ENCODE assay signal across 11 mouse cellular contexts in genomic region chr7:131004071-131004470, GRCm38 (mm10).
"Had no signal": no experiment of that assay in that cellular context is flagged by ENCODE, and none has a peak within 500 bp of the region (broad histone marks: within the 10 kb centered on the region; RNA-seq: fewer than 3 reads in every experiment).

No protein-coding gene starts in this region.

- DNase-seq: kidney, adult 18-20 months; kidney, postnatal 25 days; layer of hippocampus, adult 9-11 months; layer of hippocampus, postnatal 36 days; liver; liver, embryonic 13.5 days; liver, postnatal 0 days; lung, postnatal 14 days; right cerebral cortex, adult 18-20 months; right cerebral cortex, postnatal 4 days; spleen, adult 18-20 months had no signal
